Mouse (Mus musculus): ENCODE measurements at regions not wholly inside any gene's neighbourhood (a gene's known extent, or its start where the extent isn't known, plus 50 kb on each side); places are given as distances from the start of the nearest gene placed in this dataset.

DNA sequence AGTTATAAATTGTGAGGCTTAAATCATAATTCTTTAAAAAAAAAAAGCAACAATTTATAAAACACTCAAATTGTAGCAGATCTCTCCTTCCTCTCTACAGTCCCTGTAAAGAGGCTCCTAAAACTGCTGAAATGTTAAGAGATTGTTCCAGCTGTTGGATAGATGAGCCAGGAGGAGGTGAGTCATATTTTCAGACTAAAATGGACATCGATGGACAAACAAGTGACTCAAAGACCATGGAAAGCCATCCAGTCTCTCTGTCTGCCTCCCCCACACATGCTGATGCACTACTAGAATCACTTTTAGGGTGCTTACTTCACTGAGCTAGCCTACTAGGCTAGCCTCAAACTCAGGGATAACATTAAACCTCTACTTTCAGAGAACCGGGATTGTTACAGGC, 561.5 kb downstream of the Tmem114 start:
- no peak for DNase-seq

DNA sequence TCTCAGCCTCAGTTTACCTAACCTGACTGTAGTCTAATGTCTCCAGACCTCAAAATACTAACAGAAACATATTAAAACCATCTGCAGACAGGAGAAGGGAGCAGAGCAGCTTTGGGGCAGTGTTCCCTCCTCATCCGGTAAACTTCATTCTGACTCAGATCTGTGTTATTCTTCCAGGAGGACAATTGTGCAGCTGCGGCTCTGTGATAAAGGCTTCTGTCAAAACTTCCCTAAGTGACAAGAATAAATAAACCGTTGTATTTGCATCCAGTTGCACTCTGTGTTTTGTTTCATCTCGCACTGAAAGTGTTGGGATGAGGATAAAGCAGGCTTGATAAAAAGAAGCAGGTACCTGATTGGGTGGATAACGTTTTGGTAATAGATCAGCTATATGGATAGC, 585.8 kb downstream of the Tmem114 start:
- DNase-seq, result no peak

DNA sequence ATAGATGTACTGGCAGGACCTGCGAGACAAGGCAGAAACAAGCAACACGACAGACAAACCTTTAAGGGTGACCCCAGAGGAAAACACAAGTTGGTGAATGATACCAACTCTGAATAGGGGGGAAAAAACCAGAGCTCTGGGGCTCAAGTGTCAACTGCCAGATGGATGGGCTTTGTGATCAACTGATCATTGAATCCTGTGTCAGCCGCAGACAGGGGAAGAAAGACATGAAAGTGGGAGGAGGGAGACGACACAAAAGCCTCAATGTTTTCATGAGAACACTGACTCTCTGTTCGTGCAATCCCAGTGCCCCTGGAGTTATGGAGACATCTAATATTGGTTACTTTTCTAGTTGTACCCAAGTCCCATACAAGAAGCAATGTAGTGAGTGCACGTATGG, 593.8 kb downstream of the Tmem114 start:
- DNase-seq, result no peak

DNA sequence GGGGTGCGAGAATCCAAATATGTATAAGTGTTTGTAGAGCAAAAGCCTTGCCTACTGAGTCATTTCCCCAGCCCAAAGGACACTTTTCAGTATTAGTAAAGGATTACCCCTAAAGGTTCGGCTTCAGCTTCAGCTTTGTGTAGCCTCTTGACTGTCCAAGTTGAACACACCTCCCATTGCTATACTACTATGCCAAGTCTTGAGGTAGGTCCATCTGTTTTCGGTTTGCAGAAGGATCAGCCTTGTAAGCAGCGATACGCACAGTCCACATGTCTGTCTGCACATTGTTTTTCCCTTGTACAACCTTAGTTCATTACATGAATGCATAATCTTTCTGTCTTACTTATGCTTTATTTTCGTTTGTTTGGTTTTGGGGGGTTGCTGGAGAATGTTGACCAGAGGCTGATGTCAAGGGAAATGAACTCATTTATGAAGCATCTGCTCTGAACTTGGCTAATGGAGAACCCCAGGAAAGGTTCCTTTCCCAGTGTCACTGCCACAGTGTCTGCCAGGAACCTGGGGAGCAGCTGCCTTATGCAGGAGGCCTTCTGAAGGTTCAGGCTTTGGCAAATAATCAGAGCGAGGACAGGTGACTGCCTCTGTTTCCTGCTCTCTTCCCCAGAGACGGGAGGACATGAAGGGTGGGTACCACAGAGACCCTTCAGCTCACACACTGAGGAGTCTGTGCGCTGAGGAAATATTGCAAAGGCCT, 594.8 kb downstream of the Tmem114 start:
- no peak for DNase-seq

DNA sequence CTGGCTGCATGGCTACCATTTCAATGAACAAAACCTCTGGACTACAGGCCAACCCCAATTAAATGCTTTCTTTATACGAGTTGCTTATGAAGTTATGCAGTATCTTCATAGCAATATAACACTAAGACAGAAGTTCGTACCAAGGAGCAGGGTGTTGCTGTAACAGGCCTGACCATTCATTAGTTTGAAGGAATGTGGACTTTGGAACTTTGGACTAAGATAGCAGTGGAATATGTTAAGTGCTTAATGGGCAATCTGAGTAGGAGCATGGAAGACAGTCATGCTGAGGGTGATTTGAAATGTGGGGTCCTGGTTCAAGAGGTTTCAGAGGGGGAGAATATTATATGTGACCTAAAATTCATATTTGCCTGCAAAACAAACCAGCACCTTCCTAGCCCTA, 623.8 kb downstream of the Tmem114 start:
- no peak for DNase-seq

DNA sequence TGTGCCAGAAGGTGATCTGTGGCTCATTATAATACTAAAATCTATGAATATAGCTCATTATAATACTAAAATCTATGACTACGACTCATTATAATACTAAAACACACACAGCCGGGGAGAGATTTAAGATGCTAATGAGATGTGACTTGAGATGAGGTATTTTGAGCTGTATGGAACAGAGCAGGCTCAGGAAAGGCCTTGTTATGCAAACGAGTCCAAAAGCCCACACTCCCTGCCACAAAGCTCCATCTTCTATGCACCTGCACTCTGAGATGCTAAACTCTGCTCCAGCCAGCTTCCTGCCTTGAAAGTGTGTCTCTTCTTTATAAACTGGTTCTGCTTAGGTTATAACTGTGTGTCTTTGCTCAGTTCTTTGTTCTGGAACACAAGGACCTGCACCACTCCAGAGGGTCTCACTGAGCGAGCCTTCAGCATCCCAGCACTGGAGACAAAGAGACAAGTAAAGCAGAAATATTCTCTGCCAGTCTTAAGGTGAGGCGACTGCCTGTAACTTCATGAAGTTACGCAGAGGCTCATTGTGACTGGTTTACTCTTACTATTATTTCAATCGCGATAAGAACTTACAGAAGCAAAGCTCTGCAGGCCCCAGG, 627.7 kb downstream of the Tmem114 start:
- DNase-seq, result no peak

DNA sequence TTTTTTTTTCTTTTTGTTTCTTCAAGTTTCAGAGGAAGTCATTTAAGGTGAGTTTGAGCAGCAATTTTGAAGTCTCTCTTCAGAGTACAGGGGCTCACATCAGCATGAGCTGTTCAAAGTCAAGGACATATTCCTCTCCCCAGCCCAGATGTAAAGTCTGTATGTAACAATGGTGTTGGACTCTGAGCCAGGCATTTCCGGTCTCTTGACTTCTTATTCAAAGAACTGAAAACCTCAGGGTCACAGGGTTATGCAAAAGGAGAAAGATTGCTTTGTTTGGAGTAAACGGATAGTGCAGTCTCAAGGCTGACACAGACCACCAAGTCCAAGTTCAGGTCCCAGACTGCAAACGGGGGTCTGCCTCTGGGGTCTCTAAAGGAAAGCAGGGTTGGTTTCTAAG, 629.4 kb downstream of the Tmem114 start:
- DNase-seq, result no peak

DNA sequence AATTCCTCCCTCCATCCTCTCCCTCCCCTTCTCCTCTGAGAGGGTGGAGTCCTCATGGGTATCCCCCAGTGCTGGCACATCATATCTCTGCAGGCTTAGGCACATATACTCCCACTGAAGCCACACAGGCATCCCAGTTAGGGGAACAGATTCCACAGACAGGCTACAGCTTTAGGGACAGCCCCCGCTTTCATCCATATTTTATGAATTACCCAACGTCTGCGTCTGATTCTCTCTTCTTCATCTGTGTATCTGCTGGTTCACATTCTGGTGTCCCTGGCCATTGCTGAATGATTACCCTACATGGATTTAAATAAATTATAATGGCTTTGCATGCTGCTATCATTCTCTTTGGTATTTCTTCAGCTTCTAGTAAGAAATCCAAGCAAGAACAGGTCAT, 632.4 kb downstream of the Tmem114 start:
- DNase-seq, result no peak

DNA sequence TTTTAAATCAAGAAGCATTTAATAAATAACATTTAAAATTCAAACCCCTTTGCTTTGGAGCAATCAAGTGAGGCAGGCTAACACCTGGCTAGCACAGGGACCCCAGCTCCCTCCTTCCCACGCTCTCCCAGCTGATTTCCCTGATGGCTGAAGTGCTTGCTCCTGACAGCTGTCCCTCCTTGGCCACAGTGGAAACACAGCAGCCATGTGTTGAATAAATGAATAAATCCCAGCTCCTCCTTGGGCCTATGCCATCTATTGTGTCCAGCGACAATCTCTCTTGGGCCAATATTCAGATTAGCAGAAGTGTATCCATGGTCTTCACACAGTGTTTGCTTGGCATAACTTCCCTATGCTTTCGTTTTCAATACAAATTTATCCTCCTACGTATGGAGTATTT, 634.7 kb downstream of the Tmem114 start:
- DNase-seq, result no peak

DNA sequence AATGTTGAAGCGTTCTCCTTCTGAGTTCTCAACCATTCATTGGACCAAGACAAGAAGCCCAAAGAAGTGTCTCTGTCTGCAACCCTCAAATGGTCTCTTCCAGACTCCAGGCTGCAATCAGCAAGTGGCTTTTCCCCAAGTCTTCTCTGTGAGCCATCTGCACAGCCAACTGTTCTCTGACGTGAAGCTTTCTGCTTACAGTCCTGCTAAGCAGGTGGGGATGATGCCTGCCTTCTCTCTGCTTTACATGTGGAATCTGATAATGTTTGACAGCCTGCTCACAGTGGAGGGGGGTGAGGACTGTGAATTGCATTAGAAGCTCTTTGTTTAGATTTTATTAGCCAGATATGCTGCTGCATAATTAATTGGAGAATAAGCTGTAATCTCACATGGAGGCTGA, 636.7 kb downstream of the Tmem114 start:
- no peak for DNase-seq

DNA sequence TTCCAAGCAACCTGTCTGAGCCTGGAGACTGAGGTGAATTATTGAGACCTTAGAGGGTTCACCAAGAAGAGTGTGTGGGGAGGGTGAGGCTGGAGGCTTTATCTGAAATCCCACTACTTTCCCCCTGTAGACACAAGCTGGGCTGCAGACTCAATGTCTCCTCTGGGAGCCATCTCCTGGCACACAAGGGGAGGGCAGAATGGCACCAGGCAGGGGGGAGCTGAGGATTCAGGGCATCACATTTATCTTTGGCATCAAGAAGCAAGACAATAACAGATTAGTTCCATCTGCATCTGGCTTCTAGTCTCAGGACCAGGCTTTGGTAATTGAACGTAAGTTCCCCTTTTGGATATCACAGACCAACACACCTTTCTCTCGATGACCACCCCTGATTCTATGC, 643.4 kb downstream of the Tmem114 start:
- no peak for DNase-seq

DNA sequence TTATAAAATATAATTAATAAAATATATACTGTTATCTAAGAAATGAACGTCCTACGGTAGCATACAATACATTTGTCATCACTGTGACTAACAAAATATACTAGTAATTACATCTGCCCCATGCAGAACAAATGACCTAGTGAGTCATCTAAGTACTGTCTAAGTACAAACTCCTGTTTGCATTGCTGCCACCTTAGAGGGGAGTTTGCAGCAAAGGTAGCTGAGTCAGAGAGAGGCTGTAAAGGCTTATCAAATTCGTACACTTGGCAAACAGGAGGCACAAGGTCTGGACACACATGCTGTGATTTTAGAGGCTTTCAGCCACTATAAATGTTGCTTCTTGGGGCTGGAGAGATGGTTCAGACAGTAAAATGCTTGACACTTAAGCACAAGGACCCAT, 649.3 kb downstream of the Tmem114 start:
- no peak for DNase-seq

DNA sequence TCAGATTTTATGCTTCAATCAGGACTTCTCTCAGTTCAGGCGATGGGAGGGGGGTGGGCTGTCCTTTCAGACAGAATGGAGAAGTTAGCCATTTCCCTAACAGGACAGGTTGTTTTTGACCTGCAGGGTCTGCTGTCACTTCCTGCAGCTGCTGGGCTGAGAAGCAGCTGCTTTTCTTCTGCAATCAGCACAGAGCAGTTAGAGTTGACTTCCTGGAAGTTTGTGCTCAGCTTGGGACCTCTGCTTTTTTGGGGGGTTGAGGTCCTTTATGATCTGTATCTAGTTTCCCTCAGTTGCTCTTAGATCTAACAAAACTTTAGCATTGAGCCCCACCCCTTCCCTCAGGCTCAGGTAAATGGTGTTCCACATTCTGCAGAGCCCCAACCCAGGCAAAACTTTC, 656.5 kb downstream of the Tmem114 start:
- DNase-seq, result no peak

DNA sequence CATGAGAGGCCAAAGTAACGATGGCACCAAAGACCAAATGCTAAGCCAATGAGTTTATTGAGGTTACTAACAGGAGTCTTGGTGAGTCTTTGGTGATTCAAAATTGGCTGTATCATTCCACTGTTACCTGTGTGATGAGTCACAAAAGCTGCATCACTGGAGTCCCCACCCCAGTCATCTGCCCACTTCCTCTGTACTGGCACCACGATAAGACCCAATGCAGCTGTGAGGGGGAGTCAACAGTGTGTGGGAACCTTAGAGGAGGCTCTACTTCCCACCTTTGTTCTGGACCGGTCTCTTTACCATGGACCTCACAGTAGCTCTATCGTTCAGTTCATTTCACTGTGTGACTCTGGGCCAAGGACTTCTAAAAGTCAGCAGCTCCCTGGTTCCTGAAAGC, 657.2 kb downstream of the Tmem114 start:
- no peak for DNase-seq

DNA sequence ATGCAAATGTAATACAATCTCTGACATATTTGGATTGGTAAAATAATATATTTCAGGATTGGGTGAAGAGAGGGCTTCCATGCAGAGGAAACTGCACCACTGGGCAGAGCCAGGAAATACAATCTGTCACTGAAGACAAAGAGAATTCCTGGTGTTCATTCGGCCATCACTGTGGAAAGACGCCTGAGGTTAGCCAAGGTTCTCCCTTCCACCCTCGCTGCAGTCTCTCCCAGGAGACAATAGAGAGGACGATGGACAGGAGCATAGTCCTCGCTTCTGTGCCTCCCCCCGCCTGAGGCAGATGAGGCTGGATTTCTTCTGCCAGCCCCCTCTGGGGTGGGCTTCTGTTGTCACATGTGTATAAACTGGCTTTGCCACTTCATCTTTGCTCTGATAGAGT, 660.6 kb downstream of the Tmem114 start:
- DNase-seq, result no peak

DNA sequence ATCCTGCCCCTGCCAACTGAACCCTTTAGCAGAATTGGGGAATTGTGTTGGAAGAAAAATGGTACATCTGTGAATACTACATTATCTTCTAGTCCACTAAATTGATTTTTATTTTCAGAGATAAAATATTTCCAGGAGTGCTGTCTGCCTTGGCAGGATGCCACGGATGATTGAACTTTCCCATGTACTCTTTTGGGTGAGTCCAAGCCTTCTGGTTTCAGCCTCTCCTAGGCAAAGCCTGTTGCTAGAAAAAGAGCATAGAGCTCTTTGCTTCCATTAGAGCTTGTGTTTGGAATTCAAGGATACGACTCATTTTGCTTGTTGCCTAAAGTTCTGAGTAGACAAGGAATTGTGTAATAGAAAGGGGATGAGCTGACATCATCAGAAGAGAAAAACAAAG, 696.8 kb downstream of the Tmem114 start:
- DNase-seq, result peak; percentile 9

DNA sequence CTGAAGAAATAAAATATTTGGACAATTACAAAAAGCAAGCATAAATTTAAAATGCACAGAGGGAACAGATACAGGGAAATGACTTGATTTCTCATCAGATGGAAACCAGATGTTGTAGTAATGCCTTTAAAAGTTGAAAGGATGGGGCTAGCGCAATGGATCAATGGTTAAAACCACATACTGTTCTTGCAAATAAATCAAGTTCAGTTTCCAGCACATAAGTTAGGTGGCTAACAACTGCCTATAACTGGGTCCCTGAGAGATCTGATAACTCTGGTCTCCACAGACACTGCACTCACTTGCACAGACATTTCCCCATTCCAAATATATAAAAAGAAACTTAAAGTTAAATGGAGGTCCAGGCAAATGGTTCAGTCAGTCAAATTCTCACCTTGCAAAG, 699.7 kb downstream of the Tmem114 start:
- no peak for DNase-seq

DNA sequence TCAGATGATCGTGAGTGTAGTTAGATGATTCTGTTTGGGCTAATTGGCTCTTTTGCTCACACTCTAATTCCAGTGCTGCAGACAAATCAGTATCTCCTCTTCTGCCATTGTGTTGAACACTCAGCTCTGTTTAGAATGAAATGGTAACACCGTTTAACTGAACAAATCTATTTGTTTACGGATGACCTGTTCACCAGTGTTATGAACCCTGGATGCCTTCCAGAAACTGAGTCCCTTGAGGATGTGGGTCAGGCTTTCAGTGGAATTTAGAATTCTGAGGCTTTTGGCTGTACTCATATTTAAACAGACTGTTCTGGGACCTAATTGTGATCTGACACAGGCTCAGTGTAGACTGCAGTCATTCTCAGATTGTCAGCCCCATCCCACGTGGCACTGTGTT, 723.5 kb downstream of the Tmem114 start:
- peak; percentile 40 for DNase-seq

DNA sequence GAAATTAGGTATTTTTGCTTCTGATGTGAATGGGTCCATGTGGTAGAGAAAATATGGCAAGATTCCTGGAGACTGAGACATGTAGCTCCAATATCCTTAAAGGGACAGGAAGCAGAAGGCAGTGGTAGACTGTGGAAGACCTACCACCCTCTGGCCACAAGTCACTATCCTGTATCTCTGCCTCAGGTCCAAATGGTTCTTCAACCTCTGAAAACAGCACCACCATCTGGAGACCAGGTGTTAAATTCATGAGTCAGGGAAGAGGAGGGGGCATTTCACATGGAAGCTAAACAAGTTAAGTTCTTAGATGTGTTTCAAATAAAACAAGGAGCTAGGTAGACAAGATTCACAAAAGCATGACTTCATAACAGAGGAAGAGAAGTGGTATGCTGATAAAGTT, 739.5 kb downstream of the Tmem114 start:
- no peak for DNase-seq

DNA sequence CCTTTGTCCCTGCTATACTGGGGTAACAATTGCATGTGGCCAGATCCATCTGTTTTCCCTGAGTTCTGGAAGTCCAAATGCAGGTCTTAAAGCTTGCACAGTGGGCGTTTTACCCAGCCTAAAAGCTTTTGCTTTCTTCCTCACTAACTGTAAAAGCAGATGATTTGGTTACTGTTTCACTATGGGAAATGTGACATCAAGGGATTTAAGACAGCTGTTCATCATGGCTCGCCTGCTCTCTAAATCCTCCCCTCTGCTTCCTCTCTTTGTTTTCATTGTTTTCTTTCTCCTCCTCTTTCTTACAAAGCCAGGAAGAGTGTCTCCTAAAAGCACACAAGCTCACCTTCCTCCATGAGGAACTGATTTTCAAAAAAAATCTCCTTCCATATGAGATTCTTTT, 758.8 kb downstream of the Tmem114 start:
- no peak for DNase-seq

DNA sequence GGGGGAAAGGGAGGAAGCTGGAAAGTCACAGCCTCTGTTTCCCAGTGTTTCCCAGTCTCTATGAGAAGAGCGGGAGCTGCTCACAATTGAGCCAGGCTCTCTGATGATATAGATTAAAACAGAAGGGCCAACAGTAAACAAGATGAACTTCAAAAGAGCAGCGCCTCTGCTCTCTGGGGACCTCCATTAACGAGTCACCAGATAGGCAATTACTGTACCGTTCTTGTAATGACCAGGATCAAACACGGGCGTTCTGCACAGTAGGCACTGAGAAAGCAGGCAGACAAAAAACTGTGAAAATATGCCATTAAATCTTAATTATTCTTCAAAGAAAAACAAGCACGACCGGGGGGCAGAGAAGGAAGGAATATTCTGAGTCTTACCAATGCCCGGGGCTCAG, 766.8 kb downstream of the Tmem114 start:
- no peak for DNase-seq

DNA sequence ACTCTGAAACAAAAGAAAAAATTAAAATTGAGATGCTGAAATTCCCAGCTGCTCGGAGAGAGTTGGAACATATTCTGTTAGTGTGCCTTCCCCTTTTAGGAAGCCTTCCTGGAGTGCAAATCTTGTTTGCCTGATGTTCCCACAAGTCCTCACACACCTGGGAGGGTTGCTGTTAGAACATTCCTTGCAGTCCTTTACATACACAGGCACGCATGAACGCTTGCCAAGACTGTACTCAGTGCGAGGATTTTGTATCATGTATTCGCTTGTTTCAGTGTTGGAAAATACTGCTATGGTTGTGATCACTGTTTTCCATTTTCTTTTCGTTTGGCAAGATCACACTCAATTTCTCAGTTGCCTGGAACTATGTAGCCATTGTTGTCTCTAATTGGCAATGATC, 770.5 kb downstream of the Tmem114 start:
- no peak for DNase-seq

DNA sequence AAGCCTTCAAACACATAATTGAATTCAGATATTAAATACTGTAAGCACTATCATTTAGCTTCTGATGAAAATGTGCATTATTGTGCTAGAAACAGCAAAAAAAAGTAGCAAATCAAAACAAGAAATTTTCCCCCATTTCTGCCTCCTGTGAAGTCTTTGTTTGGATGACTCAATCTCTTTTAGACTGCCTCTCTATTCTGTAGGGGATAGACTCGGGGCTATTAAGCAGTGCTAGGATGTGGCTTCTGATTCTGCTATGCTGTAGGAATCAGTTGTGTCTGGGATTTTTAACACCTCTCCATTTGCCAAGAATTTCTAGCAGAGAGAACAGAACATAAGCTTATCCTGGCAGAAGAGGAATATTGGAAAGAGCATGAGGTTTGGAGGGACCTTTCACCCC, 775.2 kb downstream of the Tmem114 start:
- no peak for DNase-seq

DNA sequence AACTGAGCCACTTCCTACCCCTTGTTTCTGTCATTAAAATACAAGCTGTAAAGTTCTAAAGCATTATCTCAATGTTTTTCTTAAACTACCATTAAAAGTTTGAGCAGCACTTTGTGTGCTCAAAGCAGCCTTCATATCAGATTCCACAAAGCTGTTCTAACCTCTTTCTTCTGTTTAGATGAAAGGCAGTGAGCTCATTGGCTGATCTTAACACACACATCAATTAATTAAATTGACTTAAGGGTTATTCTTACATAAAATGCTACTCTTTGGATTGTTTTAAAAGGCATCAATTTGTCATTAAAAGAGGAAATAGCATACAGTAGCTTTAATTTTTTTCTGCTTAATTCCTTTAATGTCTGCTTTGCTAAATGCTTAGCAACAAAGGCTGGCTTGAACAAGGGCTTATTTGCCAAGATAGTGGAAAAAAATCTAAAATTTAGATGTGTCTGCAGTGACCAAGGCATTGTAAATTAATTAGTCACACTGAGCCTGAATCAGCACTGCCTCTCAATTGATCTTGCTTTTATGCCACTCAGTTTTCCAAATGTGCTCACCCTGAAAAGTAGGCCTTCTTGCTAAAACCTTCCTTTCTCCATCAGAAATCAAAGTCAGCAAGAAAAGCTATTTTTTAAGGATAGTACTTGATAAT, 777.5 kb downstream of the Tmem114 start:
- DNase-seq, result no peak

All from adrenal gland, postnatal 14 days (tissue).